Mouse (Mus musculus): ENCODE results near the gene Cox6b1.

DNA sequence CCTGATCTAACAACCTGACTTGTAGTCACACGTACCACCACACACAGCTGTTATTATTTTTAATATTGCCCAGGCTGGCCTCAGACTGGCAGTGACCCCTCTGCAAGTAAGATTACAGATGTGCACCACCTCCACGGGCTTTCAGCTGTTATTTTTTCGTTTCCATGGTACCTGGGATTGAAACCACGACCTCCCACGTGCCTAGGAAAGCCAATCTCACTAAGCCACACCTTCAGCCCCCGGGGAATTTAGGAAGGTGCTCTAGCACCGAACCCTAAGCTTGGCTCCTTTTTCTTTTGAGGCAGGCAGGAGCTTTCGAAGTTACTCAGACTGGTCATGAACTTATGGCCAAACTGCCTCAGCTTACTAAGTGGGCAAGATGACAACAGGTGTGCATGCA, 21.5 kb downstream of the Cox6b1 start:
- TF ChIP-seq CTCF (IDR thresholded peaks at IDR 0.05; ENCODE audit: insufficient read depth, low read depth, low read length) (no peak), POLR2A (IDR thresholded peaks at IDR 0.05; ENCODE audit: insufficient read depth, low read depth, low read length) (no peak)
